Mouse (Mus musculus) midbrain, postnatal 0 days (tissue): Measurements from ENCODE around the gene Atp2a1. TPM values are rescaled to one million over a fixed set of nuclear protein-coding genes. Genes with fewer than 3 reads are reported as not detected.

ENCODE experiments used
- ATAC-seq: fragments of 200-750 bp; cut with Nextera tagmentation; 2 replicates; pipeline ENCODE4 v1.8.0; 2017; ENCODE audit warnings: moderate number of reproducible peaks, mild to moderate bottlenecking, moderate TSS enrichment, moderate library complexity; ENCODE audit not compliant: low FRiP score
- DNase-seq: peaks from one replicate; pipeline ENCODE4 v3.0.0-alpha.2; 2015; ENCODE audit warnings: low spot score
- H3K27ac ChIP-seq: fragments of 300-500 bp; sonication (generic); 2 replicates; pipeline ENCODE4 v1.5.1; 2014; ENCODE audit warnings: low read depth, mild to moderate bottlenecking, low read length, mixed read lengths
- H3K27me3 ChIP-seq: fragments of 300-500 bp; sonication (generic); 2 replicates; pipeline ENCODE4 v1.6.1; 2014; ENCODE audit warnings: low read length, control low read depth, mixed read lengths; ENCODE audit not compliant: insufficient read depth
- H3K36me3 ChIP-seq: fragments of 300-500 bp; sonication (generic); 2 replicates; pipeline ENCODE4 v1.6.1; 2014; ENCODE audit warnings: low read length, control low read depth, mixed read lengths; ENCODE audit not compliant: insufficient read depth
- H3K4me1 ChIP-seq: fragments of 300-500 bp; sonication (generic); 2 replicates; pipeline ENCODE4 v1.6.1; 2014; ENCODE audit warnings: mild to moderate bottlenecking, control low read depth, antibody characterized with exemption, low read length, mixed read lengths; ENCODE audit not compliant: insufficient read depth
- H3K4me2 ChIP-seq: fragments of 300-500 bp; sonication (generic); 2 replicates; pipeline ENCODE4 v1.6.1; 2014; ENCODE audit warnings: low read depth, mild to moderate bottlenecking, low read length, mixed read lengths; ENCODE audit not compliant: poor library complexity, severe bottlenecking
- H3K4me3 ChIP-seq: fragments of 300-500 bp; sonication (generic); 2 replicates; pipeline ENCODE4 v1.5.1; 2014; ENCODE audit warnings: low read depth, mild to moderate bottlenecking, low read length, moderate library complexity
- H3K9ac ChIP-seq: fragments of 300-500 bp; sonication (generic); replicated peaks from 2 replicates; pipeline ENCODE4 v1.6.1; 2014; ENCODE audit warnings: mild to moderate bottlenecking, low read length, moderate library complexity, mixed read lengths; ENCODE audit not compliant: poor library complexity, severe bottlenecking
- H3K9me3 ChIP-seq: fragments of 300-500 bp; sonication (generic); 2 replicates; pipeline ENCODE4 v1.6.1; 2016; ENCODE audit warnings: low read length, control low read depth
- CTCF ChIP-seq: IDR thresholded peaks from 2 replicates; pipeline ENCODE4 v1.5.1; 2016; ENCODE audit warnings: antibody characterized with exemption, mild to moderate bottlenecking
- WGBS: fragments of 180-500 bp; shearing (Covaris S2); extraction: QIAGEN DNeasy Blood & Tissue Kit; methylation state at CpG from one replicate; pipeline ENCODE4 v1.1.7; 2014; 5-methylcytosine and 5-hydroxymethylcytosine counted together
- polyA plus RNA-seq: library from polyadenylated mRNA; unstranded; fragments of >200 nt; fragmentation: Nextera tagmentation; extraction: Ambion mirVana; gene quantifications from 2 replicates; pipeline ENCODE4 v1.2.1, GENCODE M21; 2015
- total RNA-seq: library from RNA; depleted of rRNA; stranded (reverse); fragments of >200 nt; gene quantifications from 2 replicates; pipeline ENCODE4 v1.2.3, GENCODE M21; 2014

Atp2a1 gene
- total and polyA plus RNA-seq, 2 experiments from 2014 or later = 0.33 to 0.35 TPM

DNA sequence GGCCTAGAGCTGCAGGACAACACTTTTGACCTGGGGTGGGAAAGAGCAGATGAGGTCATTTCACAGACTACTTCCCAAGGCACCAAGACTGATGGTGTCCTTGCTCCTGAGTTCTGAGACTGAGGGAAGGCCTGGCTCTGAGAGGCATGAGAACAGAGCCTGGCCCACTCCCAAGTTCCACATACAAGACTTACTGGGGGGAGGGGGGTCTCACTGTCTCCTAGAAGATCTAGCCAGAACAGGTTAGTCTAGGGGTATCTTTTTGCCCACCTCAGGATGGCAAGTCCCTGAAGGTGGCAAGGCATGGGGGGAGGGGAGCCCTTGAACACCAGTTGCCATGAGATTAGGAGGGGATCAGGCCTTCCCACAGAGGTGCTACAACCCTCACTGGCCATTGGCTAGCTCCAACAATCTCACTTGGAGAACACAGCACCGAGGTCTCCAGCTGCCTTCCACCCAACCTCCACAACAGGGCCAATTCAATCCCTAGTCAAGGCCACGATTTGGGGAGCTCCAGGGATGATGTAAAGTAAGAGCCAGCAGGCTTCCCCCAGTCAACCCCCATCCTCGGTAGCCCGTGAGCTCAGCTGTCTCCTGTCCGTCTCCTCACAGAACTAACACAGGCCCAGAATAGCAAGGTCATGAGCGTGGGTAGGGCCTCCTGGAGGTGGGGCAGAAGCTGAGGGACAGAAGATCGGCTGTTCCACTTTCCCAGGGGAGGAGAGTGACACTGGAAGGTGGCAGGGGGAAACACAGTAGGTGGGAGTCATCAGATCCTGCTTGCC lies 2.5 kb upstream of the Atp2a1 start:
- Histone ChIP-seq H3K4me3 (no peak overlapping the region), H3K27me3 (no peaks in the 10 kb centered on the region), H3K36me3 (peaks cover 41% of the 10 kb centered on the region), H3K9me3 (no peaks in the 10 kb centered on the region), H3K9ac (no peak overlapping the region), H3K27ac (no peak overlapping the region), H3K4me1 (no peaks in the 10 kb centered on the region), H3K4me2 (no peak overlapping the region)
- WGBS = 54% methylated on average over 7 of the region's 7 CpGs
- TF ChIP-seq CTCF = no peak
- DNase-seq (no peak), ATAC-seq (no peak)

DNA sequence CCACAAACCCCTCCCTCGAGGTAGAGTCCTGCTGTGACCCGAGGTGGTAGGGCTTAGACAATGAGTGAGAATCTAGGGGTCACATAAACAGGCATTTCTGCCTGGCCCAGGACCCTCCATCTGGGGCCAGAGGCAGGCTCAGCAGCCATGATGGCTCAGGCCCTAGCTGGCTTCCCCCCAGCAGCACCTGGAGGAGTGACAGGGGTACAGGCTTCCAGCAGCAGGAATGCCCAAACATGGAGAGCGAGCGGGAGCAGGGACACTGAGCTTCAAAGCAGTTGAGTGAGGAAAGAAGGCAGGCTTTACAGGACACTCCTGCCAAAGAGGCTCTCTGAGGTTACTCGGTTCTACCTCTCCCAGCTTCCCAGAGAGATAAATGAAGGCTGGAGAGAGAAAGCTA lies 1.9 kb upstream of the Atp2a1 start:
- Histone ChIP-seq H3K4me3 (no peak overlapping the region), H3K4me1 (no peaks in the 10 kb centered on the region), H3K27ac (no peak overlapping the region), H3K36me3 (peaks cover 36% of the 10 kb centered on the region), H3K9me3 (no peaks in the 10 kb centered on the region), H3K27me3 (no peaks in the 10 kb centered on the region), H3K9ac (no peak overlapping the region), H3K4me2 (no peak overlapping the region)
- WGBS = 45% methylated on average over 5 of the region's 5 CpGs
- ATAC-seq = no peak
- no peak for DNase-seq
- no peak for TF ChIP-seq CTCF

DNA sequence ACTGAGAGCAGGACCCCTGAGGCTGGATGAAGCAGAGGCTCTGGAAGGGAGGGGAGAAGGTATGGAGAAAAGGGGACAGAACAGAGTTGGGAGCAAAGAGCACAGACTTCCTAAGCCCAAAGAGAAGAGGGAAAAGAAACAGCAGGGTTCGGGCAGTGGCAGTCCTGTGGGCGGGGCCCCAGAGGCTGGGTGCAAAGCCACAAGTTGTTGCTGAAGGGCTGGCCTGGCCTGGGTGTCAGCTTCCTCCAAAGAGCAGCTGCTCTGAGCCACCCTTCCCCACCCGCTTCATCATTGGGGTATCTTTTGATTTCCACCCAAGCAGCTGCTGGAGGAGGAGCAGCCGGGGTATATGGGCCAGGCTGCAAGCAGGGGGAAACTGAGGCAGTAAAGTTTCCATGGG lies 1.2 kb upstream of the Atp2a1 start:
- Histone ChIP-seq H3K4me2 (no peak overlapping the region), H3K9ac (no peak overlapping the region), H3K4me1 (no peaks in the 10 kb centered on the region), H3K27me3 (no peaks in the 10 kb centered on the region), H3K27ac (no peak overlapping the region), H3K4me3 (no peak overlapping the region), H3K36me3 (peaks cover 29% of the 10 kb centered on the region), H3K9me3 (no peaks in the 10 kb centered on the region)
- no peak for TF ChIP-seq CTCF
- WGBS = 62% methylated on average over 4 of the region's 4 CpGs
- ATAC-seq (no peak), DNase-seq (no peak)

DNA sequence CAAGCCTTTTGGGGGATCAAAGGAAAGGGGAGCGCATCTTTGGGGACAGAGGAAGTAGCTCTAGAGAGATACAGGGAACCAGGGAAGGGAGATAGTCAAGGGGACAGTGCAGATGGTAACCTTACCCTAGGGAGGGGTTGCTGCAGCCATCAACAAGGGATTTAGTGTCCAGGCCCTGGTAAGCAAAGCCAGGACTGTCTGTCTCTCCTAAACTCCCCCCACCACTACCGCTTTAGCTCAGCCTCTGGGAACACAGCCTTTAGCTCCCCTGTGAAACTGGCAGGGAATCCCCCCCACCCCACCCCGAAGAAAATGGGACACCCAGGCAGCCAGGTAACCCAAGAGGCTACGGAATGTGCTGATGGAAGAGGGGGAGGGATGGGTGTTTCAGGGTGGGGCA lies 639 bp upstream of the Atp2a1 start:
- ATAC-seq (no peak), DNase-seq (no peak)
- Histone ChIP-seq H3K27ac (no peak overlapping the region), H3K27me3 (no peaks in the 10 kb centered on the region), H3K9me3 (no peaks in the 10 kb centered on the region), H3K4me1 (no peaks in the 10 kb centered on the region), H3K4me3 (no peak overlapping the region), H3K9ac (no peak overlapping the region), H3K4me2 (no peak overlapping the region), H3K36me3 (peaks cover 24% of the 10 kb centered on the region)
- no peak for TF ChIP-seq CTCF
- WGBS = 69% methylated on average over 4 of the region's 4 CpGs

DNA sequence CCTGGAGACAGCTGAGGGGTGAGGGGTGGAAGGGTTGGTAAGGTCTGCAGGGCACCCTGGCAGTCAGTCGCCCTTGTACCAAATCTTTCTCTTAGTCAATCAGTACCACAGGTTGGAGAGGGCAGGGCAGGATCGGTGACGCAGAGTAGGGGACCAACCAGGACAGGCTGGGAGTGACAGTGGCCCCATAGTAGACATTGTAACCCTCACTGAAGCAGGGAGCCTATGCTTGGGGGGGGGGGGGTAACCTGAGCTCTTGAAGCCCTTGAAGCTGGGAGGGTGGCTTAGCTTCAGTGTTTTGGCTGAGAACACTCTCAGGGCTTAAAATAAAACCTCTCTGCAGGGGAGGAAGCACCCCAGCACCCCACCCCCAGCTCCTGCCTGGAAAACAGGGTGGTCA lies 1.3 kb downstream of the Atp2a1 start:
- Histone ChIP-seq H3K4me1 (no peaks in the 10 kb centered on the region), H3K36me3 (peaks cover 7% of the 10 kb centered on the region), H3K4me2 (no peak overlapping the region), H3K9me3 (no peaks in the 10 kb centered on the region), H3K4me3 (no peak overlapping the region), H3K9ac (0 out of 2 replicates have a peak overlapping the region, but pooled peaks have one; percentile 8), H3K27me3 (no peaks in the 10 kb centered on the region), H3K27ac (no peak overlapping the region)
- no peak for DNase-seq
- TF ChIP-seq CTCF = no peak
- 64% methylated on average over 3 of the region's 3 CpGs for WGBS
- ATAC-seq = no peak

DNA sequence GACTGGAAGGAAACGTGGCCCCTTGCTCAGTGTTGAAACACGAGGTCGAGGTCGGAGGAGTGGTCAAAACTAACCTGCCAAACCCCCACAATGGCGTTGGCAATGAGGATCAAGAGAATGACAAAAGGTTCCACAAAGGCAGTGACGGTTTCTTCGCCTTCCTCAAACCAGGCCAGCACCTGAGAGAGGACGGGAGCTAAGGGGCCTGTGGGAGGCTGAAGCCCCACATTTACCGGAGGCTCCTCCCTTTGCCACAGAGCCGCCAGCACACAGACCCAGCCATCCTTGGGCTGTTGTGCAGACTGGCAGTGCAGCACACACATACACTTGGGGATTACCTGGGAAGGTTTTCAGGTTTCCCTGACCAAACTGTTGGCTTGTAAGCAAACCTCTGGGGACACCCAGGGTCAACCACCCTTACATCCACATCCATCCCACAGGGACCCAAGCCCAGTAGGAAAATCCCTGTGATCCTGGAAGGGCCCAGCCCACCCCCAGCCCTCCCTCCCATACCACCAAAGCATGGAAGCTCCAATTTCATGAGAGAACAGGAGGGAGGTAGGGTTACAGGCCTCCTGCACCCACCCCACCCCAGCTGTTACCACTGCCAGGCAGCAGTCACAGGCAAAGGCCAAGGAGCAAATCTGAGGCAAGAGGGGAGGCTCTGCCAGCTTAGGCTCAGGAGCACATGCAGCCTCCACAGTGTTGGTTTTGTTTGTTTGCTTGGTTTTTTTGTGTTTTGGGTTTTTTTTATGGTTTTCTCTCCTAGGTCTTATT lies 2.1 kb downstream of the Atp2a1 start:
- WGBS = 48% methylated on average over 10 of the region's 10 CpGs
- H3K9me3 ChIP-seq = no peaks in the 10 kb centered on the region
- no peak for ATAC-seq

More for the DNA sequence above, 2.1 kb downstream of the Atp2a1 start:
- H3K4me3 ChIP-seq = no peak overlapping the region
- H3K27me3 ChIP-seq = no peaks in the 10 kb centered on the region
- no peak for TF ChIP-seq CTCF
- H3K36me3 ChIP-seq = 0 out of 2 replicates have a peak, but pooled peaks cover 2% of the 10 kb centered on the region
- no peak overlapping the region for H3K4me2 ChIP-seq
- no peak for DNase-seq
- H3K9ac ChIP-seq = no peak overlapping the region
- no peaks in the 10 kb centered on the region for H3K4me1 ChIP-seq
- no peak overlapping the region for H3K27ac ChIP-seq
